Mouse (Mus musculus) forebrain, embryonic 15.5 days (tissue): Measurements from ENCODE around the gene Ankrd9. TPM values are rescaled to one million over a fixed set of nuclear protein-coding genes. Genes with fewer than 3 reads are reported as not detected.

Experiments
- ATAC-seq: fragments of 200-750 bp; cut with Nextera tagmentation; replicated peaks from 2 replicates; pipeline ENCODE4 v1.8.0; 2017; ENCODE audit warnings: mild to moderate bottlenecking, moderate TSS enrichment, moderate library complexity
- H3K27ac ChIP-seq: fragments of 300-500 bp; sonication (generic); replicated peaks from 2 replicates; pipeline ENCODE4 v1.5.1; 2015; ENCODE audit warnings: mild to moderate bottlenecking, inconsistent platforms
- H3K27me3 ChIP-seq: fragments of 300-500 bp; sonication (generic); 2 replicates; pipeline ENCODE4 v1.6.1; 2015; ENCODE audit warnings: inconsistent platforms
- H3K36me3 ChIP-seq: fragments of 300-500 bp; sonication (generic); 2 replicates; pipeline ENCODE4 v1.6.1; 2015; ENCODE audit warnings: mild to moderate bottlenecking, inconsistent platforms
- H3K4me1 ChIP-seq: fragments of 300-500 bp; sonication (generic); 2 replicates; pipeline ENCODE4 v1.6.1; 2015; ENCODE audit warnings: inconsistent platforms
- H3K4me2 ChIP-seq: fragments of 300-500 bp; sonication (generic); replicated peaks from 2 replicates; pipeline ENCODE4 v1.6.1; 2015; ENCODE audit warnings: mild to moderate bottlenecking, inconsistent platforms
- H3K4me3 ChIP-seq: fragments of 300-500 bp; sonication (generic); 2 replicates; pipeline ENCODE4 v1.5.1; 2015; ENCODE audit warnings: mild to moderate bottlenecking, inconsistent platforms
- H3K9ac ChIP-seq: fragments of 300-500 bp; sonication (generic); replicated peaks from 2 replicates; pipeline ENCODE4 v1.6.1; 2015; ENCODE audit warnings: mild to moderate bottlenecking, inconsistent platforms
- H3K9me3 ChIP-seq: fragments of 300-500 bp; sonication (generic); 2 replicates; pipeline ENCODE4 v1.6.1; 2016; ENCODE audit warnings: inconsistent platforms
- WGBS: fragments of 180-500 bp; shearing (Covaris S2); methylation state at CpG from one replicate; pipeline ENCODE4 v1.1.7; 2015; ENCODE audit warnings: mixed read lengths; 5-methylcytosine and 5-hydroxymethylcytosine counted together
- polyA plus RNA-seq: library from polyadenylated mRNA; unstranded; fragments of >200 nt; fragmentation: Nextera tagmentation; extraction: Ambion mirVana; gene quantifications from 2 replicates; pipeline ENCODE4 v1.2.1, GENCODE M21; 2015

Gene Ankrd9
- polyA plus RNA-seq, 1 experiment from 2014 or later, result 5.0 TPM

DNA sequence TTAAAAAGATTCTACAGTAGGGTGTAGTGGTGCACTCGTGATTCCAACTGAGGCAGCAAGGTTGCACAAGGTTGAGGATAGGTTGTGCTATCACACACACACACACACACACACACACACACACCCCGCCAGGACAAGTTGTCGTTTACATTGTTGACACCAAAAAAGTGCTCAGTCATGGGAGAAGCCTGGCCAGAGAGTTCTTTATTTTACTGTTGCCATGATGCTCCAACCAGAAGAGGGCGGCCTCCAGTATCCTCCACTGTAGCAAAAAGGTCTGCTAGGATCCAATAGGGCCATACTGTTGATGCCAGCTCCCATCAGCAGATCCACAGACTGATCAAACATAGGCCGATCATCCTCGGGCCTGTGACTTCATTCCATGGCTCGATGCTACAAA lies 27.6 kb downstream of the Ankrd9 start:
- no peak overlapping the region for H3K4me2 ChIP-seq
- H3K4me3 ChIP-seq, result no peak overlapping the region
- ATAC-seq, result no peak
- no peak overlapping the region for H3K9ac ChIP-seq
- peaks cover 49% of the 10 kb centered on the region for H3K36me3 ChIP-seq
- H3K27ac ChIP-seq, result no peak overlapping the region
- no peaks in the 10 kb centered on the region for H3K9me3 ChIP-seq
- WGBS, result 87% methylated on average over 7 of the region's 7 CpGs
- no peaks in the 10 kb centered on the region for H3K4me1 ChIP-seq
- H3K27me3 ChIP-seq, result no peaks in the 10 kb centered on the region

DNA sequence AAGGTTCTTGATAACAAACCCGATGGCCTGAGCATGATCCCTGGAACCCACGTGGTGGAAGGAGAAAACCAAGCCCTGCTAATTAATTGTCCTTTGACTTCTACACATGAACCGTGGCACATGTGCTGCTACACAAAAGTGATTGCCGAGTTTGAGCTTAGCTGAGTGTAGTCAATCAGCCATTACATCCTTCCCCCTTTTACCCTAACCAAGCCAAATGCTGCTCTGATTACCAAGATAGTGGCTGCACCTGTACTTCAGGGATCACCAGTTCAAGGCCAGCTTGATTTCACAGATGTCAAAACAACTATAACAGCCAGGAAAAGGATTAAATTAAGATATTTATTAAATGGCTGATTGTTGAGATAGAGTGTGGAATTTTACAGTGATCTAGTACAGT lies 28.7 kb downstream of the Ankrd9 start:
- Histone ChIP-seq H3K27ac (no peak overlapping the region), H3K27me3 (no peaks in the 10 kb centered on the region), H3K9ac (no peak overlapping the region), H3K4me2 (no peak overlapping the region), H3K36me3 (peaks cover 47% of the 10 kb centered on the region), H3K4me1 (no peaks in the 10 kb centered on the region), H3K9me3 (no peaks in the 10 kb centered on the region), H3K4me3 (no peak overlapping the region)
- ATAC-seq, result no peak
- WGBS, result 75% methylated on average over 4 of the region's 4 CpGs

- no peak for ATAC-seq
- H3K4me3 ChIP-seq, result no peak overlapping the region
- H3K27ac ChIP-seq, result no peak overlapping the region
- H3K9me3 ChIP-seq, result no peaks in the 10 kb centered on the region
- no peak overlapping the region for H3K9ac ChIP-seq
- WGBS, result 98% methylated on average over 1 of the region's 1 CpGs
- H3K36me3 ChIP-seq, result peaks cover 45% of the 10 kb centered on the region
- no peaks in the 10 kb centered on the region for H3K4me1 ChIP-seq
- no peak overlapping the region for H3K4me2 ChIP-seq
- H3K27me3 ChIP-seq, result no peaks in the 10 kb centered on the region
These were observed 29.4 kb downstream of the Ankrd9 start for GRCm38 (mm10) chr12:110949410-110949809.

GRCm38 (mm10) chr12:110948910-110949201 lies 30.0 kb downstream of the Ankrd9 start:
- H3K4me2 ChIP-seq, result no peak overlapping the region
- H3K36me3 ChIP-seq, result peaks cover 45% of the 10 kb centered on the region; the same call in 1 of the 2 replicates
- H3K27ac ChIP-seq, result no peak overlapping the region
- 92% methylated on average over 3 of the region's 3 CpGs for WGBS
- H3K9ac ChIP-seq, result no peak overlapping the region
- ATAC-seq, result no peak
- H3K27me3 ChIP-seq, result no peaks in the 10 kb centered on the region
- no peak overlapping the region for H3K4me3 ChIP-seq
- H3K4me1 ChIP-seq, result no peaks in the 10 kb centered on the region
- H3K9me3 ChIP-seq, result no peaks in the 10 kb centered on the region

DNA sequence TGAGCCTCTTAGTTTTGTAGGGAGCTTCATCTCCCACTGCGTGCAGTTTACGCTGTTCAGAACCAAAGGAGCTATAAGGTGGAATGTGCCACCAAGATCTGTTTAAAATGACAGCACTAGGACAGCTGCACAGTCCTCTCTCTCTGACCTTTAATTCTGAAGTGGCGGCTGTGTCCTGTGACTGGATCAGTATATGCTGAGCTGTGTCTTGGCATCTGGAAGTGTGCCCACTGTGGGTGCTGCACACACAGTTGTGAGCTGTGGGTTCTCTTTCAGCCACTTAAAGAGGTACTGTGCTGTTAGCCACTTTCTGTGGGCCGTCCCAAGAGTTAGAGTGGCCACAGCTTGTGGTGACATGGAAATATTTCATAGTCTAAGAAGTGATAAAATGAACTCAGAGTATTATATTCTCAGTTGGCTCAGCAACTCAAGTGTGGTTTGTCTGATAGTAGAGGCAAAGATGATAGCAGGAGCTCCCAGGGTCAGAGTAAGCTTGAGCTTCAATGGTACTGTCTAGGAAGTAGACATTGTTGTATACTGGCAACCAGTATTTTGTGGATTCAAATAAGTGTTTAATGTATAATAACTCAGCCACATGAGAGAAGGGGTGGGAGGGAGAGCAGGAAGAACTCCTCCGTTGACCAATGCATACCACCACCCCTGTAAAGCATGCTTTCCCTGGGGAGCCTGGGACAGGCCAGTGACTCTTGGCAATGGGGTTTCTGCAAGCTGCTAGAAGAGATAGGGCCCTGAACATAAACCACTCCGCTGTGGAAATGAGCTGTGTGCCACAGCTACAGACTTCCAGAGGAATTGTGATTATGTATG lies 30.5 kb downstream of the Ankrd9 start:
- Histone ChIP-seq H3K27me3 (no peaks in the 10 kb centered on the region), H3K36me3 (peaks cover 48% of the 10 kb centered on the region; the same call in 1 of the 2 replicates), H3K27ac (no peak overlapping the region), H3K4me1 (no peaks in the 10 kb centered on the region), H3K4me2 (no peak overlapping the region), H3K9ac (no peak overlapping the region), H3K4me3 (no peak overlapping the region), H3K9me3 (no peaks in the 10 kb centered on the region)
- 94% methylated on average over 6 of the region's 6 CpGs for WGBS
- no peak for ATAC-seq

DNA sequence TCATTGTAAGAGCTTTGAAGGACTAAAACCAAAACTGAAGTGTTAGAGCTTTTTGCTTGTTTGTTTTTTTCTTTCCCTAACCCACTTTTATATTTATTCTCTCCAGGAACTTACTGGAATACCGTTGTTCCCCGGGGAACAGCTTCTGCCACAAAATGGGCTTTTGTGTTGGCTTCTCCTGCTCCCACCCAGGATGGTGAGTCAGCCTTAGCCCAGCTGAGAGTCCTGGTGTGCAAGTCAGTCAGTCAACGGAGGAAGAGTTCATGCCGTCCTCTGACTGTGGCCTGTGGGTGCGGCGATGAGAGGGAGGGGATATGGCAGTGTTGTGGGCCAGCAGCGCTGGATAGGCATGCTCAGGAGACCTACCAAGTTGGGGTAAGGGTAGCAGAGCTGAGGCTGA lies 32.6 kb downstream of the Ankrd9 start:
- Histone ChIP-seq H3K4me2 (no peak overlapping the region), H3K9ac (no peak overlapping the region), H3K27me3 (no peaks in the 10 kb centered on the region), H3K4me3 (no peak overlapping the region), H3K27ac (no peak overlapping the region), H3K36me3 (peaks cover 51% of the 10 kb centered on the region; the same call in 1 of the 2 replicates), H3K9me3 (no peaks in the 10 kb centered on the region), H3K4me1 (no peaks in the 10 kb centered on the region)
- no peak for ATAC-seq
- 83% methylated on average over 7 of the region's 7 CpGs for WGBS

- Histone ChIP-seq H3K4me1 (no peaks in the 10 kb centered on the region), H3K4me3 (no peak overlapping the region), H3K4me2 (no peak overlapping the region), H3K36me3 (peaks cover 41% of the 10 kb centered on the region), H3K9ac (no peak overlapping the region), H3K27me3 (no peaks in the 10 kb centered on the region), H3K9me3 (no peaks in the 10 kb centered on the region), H3K27ac (no peak overlapping the region)
- no peak for ATAC-seq
- WGBS, result 92% methylated on average over 3 of the region's 3 CpGs
These were observed 38.0 kb downstream of the Ankrd9 start for GRCm38 (mm10) chr12:110940869-110941268.

DNA sequence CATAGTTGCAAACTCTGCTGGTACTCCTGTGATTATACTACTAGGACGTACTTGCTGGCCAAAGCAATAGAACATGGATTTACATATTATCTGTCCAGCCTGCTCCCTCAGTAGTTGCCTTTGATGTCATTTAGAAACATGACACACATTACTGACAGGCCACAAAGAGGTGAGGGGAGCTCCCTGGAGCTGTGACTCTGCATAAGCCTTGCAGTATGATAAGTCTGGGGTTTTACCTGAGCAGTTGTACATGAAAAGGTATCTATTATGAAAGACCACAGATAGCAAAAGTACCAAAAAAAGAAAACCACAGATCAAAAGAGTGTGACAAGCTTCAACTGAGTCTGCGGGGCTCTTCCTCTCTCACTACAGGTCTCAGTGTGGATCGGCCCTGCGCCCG lies 39.5 kb downstream of the Ankrd9 start:
- H3K27ac ChIP-seq, result no peak overlapping the region
- no peak for ATAC-seq
- no peaks in the 10 kb centered on the region for H3K9me3 ChIP-seq
- no peaks in the 10 kb centered on the region for H3K4me1 ChIP-seq
- no peak overlapping the region for H3K4me2 ChIP-seq
- H3K9ac ChIP-seq, result no peak overlapping the region
- H3K4me3 ChIP-seq, result no peak overlapping the region
- peaks cover 32% of the 10 kb centered on the region for H3K36me3 ChIP-seq
- WGBS, result 97% methylated on average over 5 of the region's 5 CpGs
- H3K27me3 ChIP-seq, result no peaks in the 10 kb centered on the region

DNA sequence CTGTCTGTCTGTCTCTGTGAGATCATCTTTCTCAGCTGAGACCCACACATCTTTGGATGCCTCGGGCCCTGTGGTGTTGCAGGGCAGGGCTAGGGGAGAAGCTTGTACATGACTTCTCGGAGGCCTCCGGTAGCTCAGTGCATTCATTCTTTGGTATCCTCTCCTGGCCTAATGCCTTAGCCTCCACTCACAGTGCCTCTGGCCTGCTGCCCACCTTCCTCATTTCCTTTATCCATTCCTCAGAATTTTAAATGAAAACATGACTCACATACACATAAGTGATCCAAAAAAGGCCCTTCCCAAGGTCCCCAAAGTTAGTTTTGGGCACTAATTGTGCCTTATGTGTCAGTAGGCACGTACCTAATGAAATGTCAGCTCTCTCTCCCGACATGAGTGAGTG lies 41.3 kb downstream of the Ankrd9 start:
- Histone ChIP-seq H3K27me3 (no peaks in the 10 kb centered on the region), H3K36me3 (peaks cover 42% of the 10 kb centered on the region), H3K4me1 (no peaks in the 10 kb centered on the region), H3K4me3 (no peak overlapping the region), H3K4me2 (no peak overlapping the region), H3K9ac (no peak overlapping the region), H3K27ac (no peak overlapping the region), H3K9me3 (no peaks in the 10 kb centered on the region)
- WGBS, result 88% methylated on average over 5 of the region's 5 CpGs
- ATAC-seq, result no peak

DNA sequence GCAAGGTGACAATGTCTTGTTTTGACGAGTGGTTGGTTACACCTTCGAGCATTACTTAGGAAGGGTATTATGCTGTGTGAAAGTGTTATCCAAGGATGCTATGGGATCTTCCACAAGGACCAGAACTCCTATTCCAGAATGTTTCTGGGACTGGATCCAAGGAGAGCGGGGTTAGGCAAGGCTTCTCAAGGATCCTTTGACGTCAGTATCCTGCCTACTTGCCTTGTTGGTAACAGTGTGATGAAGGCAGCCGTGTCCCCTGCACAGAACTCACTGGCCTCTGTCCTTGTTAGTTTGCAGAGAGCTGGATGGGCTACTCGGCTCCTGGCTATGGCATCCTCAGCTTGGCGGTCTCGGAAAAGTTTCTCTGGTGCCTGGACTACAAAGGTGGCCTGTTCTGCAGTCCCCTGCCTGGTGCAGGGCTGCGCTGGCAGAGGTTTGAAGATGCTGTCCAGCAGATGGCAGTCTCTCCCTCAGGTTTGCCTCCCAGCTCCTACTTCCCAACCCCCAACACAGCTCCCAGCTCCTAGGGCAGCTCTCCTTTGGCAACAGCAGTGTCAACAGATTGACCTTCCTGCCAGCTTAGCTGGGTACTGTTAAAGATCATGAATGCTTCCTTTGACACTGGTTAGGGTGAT lies 42.7 kb downstream of the Ankrd9 start:
- Histone ChIP-seq H3K27me3 (no peaks in the 10 kb centered on the region), H3K4me3 (no peak overlapping the region), H3K4me2 (no peak overlapping the region), H3K9me3 (no peaks in the 10 kb centered on the region), H3K36me3 (peaks cover 48% of the 10 kb centered on the region), H3K4me1 (no peaks in the 10 kb centered on the region), H3K27ac (no peak overlapping the region), H3K9ac (no peak overlapping the region)
- ATAC-seq, result peak; percentile 79; the same call in 1 of the 2 replicates
- WGBS, result 56% methylated on average over 9 of the region's 9 CpGs

- Histone ChIP-seq H3K4me1 (no peaks in the 10 kb centered on the region), H3K9ac (no peak overlapping the region), H3K4me2 (no peak overlapping the region), H3K27me3 (no peaks in the 10 kb centered on the region), H3K4me3 (no peak overlapping the region), H3K27ac (no peak overlapping the region), H3K9me3 (no peaks in the 10 kb centered on the region), H3K36me3 (peaks cover 29% of the 10 kb centered on the region; the same call in 1 of the 2 replicates)
- WGBS, result 85% methylated on average over 5 of the region's 5 CpGs
- ATAC-seq, result no peak
These were observed 46.0 kb downstream of the Ankrd9 start for GRCm38 (mm10) chr12:110932820-110933219.
